Mouse (Mus musculus): ENCODE results near the gene Dhrs2.

Gene Dhrs2

GRCm38 (mm10) chr14:55248284-55248683 lies 26.5 kb downstream of the Dhrs2 start:
- DNase-seq (ENCODE audit: low read depth), result no peak

- no peak for DNase-seq (ENCODE audit: low read depth)
Measured at GRCm38 (mm10) chr14:55253580-55253979, 31.8 kb downstream of the Dhrs2 start.

GRCm38 (mm10) chr14:55255443-55255842 lies 33.6 kb downstream of the Dhrs2 start:
- no peak for DNase-seq (ENCODE audit: low read depth)

- peak; percentile 55 for DNase-seq (ENCODE audit: low read depth)
Measured at GRCm38 (mm10) chr14:55271158-55271557, 49.4 kb downstream of the Dhrs2 start.

- DNase-seq (ENCODE audit: low read depth), result no peak
Measured at GRCm38 (mm10) chr14:55273023-55273422, 51.2 kb downstream of the Dhrs2 start.

- DNase-seq (ENCODE audit: low read depth), result no peak
Measured at GRCm38 (mm10) chr14:55274810-55275209, 53.0 kb downstream of the Dhrs2 start.

GRCm38 (mm10) chr14:55279322-55280069 lies 57.7 kb downstream of the Dhrs2 start:
- no peak for DNase-seq (ENCODE audit: low read depth)
